Mouse (Mus musculus) liver, postnatal 0 days (tissue): Measurements from ENCODE around the gene Nln.

Experiments
- CTCF ChIP-seq: sonication (generic); IDR thresholded peaks from 2 replicates; pipeline ENCODE4 v1.5.1; 2016; ENCODE audit warnings: antibody characterized with exemption, low read depth
- EP300 ChIP-seq: IDR thresholded peaks from 2 replicates; pipeline ENCODE4 v1.6.1; 2016; ENCODE audit warnings: antibody characterized with exemption, low read depth, mild to moderate bottlenecking

GRCm38 (mm10) chr13:104036494-104037290 lies 72.7 kb downstream of the Nln start:
- TF ChIP-seq CTCF (no peak), EP300 (no peak)
